Mouse (Mus musculus) hindlimb bud, embryonic 11.5 days (tissue): ENCODE measurements around the gene 1700025G04Rik.

ENCODE experiments used
- DNase-seq: peaks from one replicate; pipeline ENCODE4 v3.0.0-alpha.2; 2012; ENCODE audit warnings: low read depth, low spot score; ENCODE audit errors: extremely low spot score

Gene 1700025G04Rik

DNA sequence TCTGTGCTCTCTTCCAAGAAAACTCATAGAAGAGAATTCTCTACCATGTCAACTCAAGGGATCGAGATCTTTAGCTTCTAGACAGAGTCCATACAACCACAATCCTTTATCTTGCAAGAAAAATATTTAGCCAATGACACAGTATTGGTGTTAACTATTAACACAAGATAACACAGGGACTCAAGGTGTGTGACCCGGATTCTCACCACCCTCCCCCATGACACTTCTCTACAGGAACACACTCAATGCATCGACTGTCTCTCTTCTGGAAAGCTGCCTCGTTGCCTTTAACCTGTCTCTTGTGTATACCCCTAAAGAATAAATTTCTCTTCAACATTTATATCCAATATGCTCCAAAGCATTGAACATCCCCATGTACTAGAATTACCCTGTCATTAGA lies 52.3 kb downstream of the 1700025G04Rik start:
- DNase-seq: no peak

DNA sequence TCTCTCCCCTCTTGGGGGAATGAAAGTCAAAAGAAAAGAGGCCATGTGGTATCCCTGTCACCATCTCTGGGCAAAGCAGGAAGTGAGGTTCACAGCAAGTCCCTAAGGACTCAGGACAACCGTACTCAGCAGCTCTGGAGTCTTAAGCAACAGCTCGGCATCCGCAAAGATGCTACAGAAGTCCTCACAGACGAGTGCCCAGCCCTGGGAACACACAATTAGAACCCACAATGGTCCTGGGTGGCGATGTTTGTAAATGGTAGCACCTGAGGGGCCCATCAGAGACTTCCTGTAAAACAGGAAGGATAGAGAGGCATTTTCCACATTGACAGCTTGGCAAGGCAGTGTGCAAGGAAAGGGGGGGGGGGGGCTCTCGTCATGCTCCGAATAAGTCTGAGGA lies 55.2 kb downstream of the 1700025G04Rik start:
- DNase-seq: no peak

DNA sequence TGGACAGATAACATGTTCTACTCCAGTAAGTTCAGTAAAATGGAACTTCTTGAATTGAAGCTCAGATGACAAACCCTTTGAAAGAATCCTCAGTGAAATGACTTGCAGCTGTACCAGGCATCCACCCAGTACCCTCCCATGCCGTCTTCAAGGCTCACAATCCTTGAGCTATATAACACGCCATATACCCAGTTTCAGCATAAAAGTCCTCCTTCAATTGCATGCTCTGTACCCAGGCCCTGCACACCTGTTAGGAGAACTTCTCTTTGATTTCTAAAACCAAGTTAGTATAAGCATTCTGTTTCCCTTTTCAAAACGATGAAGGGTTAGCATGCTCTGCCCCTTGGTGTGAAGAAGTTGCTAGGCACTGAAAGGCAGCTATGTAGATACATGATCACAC lies 56.2 kb downstream of the 1700025G04Rik start:
- no peak for DNase-seq

DNA sequence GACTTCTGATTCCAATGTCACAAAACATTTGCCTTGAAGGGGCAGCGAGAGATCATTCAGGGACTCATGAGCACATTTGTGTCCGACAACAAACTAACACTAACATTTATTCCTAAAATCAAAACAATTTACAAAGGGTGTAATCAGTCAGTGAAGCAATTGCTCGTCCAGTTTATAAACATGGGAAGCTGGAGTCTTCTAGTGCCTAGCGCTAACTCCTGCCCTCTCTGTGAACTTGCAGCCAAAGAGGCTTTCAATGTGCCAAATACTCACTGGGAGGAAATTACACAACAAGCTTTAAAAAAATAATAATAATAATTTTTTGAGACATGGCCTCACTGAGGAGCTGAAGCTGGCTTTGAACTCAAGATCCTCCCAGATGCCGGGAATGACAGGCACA lies 57.8 kb downstream of the 1700025G04Rik start:
- no peak for DNase-seq

DNA sequence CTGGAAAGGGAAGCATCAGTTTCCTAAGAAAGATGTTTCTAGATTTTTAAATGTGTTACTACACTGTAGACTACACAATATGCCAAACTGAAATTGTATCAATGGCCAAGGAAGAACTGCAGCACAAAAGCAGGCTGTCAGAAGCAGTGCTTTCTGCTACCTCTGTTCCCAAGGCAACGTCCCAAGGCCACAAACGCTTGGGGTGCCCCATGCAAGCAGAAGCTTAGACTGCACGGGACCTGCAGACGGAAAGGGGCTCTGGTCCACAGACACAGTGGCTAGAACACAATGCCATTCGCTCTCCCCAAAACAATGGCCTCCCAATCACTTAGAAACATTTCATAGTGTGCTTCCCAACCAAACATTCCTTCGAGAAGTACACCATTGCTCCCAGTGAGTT lies 59.4 kb downstream of the 1700025G04Rik start:
- DNase-seq: no peak

DNA sequence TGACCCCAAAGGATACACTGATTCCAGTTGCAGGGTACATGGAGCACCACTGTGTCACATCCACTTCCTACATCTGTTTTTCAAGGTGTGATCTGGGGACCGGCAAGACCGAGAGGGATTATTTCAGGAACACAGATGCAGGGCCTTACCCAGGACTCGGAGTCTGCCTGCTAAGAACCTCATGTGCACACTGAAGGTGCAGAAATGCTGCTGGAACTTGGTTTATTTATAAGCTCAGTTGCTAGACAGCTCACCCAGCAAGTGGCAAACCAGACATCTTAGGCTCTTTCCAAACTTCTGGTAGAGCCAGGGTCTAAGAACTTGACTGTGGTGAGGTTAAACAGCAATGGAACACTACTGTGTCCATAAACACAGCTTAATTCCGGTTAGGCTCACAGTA lies 61.2 kb downstream of the 1700025G04Rik start:
- no peak for DNase-seq

DNA sequence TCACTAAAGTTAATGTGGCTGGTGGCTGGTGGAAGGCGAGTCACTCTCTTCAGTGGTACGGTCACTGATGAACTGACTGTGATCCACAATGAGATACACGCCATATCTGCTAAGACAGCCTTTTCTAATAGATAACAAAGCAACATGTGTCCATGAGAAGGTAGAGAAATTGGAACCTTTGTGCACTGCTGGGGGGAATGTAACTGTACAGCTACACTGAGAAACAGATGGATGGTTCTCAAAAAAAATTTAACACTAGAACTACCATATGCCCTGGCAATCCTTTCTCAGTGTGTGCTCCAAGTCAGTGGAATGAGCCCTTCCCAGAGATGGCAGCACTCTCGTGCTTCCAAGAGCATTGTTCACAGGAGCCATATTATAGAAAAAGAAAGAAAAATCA lies 63.2 kb downstream of the 1700025G04Rik start:
- no peak for DNase-seq

DNA sequence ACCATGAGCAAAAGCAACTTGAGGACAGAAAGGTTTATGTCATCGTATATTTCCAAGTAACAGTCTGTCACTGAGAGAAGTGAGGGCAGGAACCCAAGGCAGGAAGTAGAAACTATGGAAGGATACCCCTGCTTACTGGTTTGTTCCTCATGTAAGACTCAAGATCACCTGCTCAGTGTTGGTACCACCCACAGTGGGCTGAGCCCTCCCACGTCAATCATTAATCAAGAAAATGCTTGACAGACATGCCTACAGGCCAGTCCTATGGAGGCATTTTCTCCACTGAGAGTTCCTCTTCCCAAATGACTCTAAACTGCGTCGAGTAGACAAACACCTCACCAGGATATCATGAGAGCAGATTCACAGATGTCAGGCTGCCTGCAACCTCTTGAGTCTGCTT lies 64.6 kb downstream of the 1700025G04Rik start:
- no peak for DNase-seq

DNA sequence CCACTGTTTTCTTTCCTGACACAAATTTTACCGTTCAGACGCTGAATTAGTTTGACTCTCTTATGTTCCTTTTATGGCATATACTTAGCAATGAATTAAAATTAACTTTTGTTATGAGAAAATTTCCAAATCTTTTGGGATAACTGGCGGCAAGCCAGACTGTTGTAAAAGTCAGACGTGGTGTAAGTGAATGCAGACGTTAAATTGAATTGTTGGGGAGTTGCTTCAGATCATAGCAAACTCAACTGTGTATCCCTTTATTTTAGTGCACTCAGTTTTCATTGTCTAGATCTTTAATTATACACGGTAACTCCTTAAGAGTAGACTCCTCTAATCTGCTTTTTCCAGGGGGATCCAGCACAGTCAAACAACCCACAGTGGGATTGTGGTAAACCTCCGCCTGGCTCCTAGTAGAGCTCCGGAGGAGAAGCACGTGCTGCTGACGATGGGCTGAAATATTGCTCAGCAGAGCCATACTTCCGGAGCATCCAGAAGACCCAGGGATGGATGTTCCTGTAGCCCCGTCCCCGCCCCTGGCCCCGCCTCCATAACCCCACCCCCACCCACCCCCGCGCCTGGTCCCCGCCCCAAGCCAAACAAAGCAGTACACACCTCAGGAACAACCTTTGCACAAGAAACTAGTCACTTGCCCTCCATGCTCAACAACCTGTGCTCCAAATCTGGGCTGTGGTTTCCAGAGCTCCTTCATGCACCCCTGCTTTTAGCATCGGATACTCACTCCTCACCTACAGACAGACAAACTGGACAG lies 65.7 kb downstream of the 1700025G04Rik start:
- no peak for DNase-seq

DNA sequence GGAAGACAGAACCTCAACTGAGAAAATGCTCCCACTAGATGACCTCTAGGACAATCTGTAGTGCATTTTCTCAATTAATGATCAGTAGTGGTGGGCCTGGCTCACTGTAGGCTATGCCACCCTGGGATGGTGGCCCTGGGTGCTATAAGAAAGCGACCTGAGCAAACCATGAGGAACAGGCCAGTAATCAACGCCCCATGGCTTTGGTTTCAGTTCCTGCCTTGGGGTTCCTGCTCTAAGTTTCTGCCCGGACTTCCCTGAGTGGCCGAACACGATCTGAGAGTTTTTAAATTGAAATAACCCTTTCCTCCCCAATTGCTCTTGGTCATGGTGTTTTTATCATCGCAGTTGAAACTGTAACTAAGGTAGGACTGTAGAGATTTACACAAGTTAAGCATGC lies 69.1 kb downstream of the 1700025G04Rik start:
- no peak for DNase-seq

DNA sequence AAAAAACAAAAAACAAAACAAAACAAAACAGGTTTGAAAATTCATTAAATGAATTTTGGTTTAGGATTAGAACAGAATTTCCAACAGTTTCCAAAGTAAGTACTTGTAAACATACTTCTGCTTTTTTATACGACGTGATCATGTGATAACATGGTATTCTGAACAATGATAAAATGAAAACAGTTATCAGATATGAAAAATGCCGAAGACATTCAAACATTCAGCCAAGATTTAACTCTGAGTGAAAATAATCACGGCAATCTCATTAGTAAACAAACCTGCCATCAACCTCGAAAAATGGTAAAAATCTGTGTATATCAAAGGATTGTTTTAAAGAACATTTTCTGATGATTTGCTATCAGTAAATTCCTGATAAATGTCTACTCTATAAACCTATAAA lies 69.9 kb downstream of the 1700025G04Rik start:
- DNase-seq: no peak

DNA sequence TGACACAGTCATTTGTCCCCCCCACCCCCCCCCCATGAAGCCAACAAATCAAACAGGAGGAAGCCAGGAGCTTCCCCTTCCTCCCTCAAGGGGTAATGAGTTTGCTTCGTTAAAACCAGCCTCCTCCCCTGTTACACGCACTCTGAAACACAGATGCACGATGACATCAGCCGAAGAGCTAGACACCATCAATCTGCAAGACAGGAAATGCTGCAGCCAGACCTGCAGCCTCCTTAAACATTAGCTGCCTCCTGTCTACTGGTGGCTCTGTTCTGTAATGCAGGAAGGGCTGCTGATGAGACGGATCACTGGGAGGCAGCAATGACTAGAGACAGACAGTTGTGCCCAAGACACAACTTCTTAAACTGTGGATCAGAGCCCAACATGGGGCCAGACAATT lies 70.7 kb downstream of the 1700025G04Rik start:
- DNase-seq: no peak

DNA sequence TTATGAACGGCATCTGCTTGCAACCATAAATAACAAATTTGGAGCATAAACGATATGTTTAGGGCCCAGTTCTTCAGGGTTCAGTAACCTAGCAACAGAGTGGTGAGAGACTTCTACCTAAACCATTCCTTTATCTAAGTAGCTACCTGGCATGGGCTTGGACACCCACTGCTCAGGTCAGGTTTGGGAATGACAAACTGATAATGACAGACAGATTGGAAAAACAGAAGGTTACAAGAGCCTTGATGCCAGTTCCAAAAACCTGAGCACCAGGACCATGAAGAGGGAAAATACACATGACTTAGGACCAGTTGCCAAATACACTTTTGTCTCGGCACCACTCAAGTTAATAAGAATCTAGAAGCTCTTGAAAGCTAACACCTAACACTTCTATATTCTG lies 71.6 kb downstream of the 1700025G04Rik start:
- DNase-seq: no peak

DNA sequence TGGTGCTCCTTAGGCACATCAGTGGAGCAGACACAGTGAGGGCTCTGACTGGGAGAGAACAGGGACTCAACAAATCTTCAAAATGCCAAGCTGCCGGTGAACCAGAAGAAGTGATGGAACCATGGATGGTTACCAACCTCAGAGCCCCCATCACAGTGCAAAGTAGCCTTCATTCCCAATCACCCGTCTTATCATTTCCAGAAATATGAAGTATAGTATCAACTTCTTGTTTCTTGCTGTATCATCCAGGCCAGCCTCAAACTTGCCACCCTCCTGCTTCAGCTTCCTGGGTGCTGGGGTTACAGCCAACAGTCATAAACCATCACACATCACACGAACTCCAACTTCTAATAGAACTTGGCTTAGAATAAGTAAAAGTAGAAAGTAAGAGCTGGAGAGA lies 73.3 kb downstream of the 1700025G04Rik start:
- no peak for DNase-seq

DNA sequence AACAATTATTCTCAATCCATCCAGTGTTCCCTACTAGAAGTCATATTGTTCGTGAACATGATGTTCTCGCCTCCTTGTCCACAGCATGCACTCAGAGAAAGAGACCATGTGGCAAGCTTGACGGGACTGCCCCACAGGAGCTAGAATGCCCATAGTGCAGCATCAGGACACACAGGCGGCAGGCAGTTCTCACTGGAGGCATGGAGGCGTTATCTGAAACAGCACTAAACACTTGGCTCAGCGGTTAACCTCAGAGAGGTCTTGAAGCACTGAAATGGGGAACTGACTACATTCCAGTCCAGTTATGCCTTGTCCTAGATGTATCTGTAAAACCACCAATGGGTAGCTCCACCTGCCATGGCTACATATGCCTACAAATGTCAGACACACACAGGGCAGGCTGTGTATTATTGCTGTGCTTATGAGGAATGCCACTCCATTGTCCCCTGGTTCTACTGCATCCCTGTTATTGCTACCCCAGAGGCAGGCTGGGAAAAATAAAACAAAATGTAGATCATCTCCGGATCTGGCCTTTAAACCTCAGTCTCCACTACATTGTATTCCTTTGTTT lies 74.3 kb downstream of the 1700025G04Rik start:
- DNase-seq: no peak

DNA sequence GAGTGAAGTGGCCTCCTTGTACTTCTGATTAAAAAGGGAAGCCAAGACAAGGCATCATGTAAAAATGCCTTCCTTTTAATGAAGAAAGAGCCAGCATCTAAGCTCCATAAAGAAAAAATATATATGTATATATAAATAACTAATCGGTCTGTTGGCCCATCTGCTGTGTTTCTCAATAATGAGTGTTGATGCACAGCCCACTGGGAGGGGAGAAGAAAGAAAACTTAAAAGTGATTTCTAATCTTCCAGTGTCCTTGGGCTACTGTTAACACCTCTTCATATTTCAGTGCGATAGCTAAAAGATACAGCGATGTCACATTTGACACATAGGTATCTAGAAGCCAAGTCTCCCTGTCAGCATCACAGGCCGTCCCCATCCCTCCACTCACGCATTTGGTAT lies 78.2 kb downstream of the 1700025G04Rik start:
- no peak for DNase-seq

DNA sequence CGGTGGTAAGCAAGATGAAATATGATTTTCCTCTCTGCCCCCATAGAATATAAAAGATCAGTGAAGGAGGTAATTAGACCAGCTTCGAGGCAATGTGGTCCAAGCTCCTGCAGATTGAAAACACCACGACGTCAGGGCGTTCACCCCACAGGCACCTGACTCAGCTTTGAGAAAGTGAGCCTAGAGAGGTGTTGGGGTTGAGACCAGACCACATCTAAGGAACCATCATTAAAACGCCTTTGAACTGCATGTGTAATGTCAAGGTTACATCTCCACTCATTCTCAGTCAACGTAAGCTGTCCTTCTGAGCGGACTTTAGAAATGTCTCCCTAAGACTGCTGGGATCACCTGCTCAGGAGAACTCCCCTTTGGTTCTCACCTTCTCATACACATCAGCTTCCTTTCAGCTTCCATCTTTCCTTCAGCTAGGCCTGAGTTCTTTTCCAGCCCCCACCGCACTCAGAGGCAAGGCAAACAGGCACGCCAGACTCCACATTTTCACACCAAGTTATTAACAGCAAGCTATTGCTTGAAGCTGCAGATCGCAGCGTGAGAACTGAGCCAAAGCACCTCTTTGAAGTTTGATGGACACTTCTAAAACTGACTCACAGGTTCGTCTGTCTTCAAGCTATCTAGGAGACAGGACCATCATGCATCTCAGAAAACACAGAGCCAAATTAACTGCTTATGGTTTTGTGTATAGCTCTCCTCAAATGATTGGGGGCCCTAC lies 79.5 kb downstream of the 1700025G04Rik start:
- DNase-seq: no peak

DNA sequence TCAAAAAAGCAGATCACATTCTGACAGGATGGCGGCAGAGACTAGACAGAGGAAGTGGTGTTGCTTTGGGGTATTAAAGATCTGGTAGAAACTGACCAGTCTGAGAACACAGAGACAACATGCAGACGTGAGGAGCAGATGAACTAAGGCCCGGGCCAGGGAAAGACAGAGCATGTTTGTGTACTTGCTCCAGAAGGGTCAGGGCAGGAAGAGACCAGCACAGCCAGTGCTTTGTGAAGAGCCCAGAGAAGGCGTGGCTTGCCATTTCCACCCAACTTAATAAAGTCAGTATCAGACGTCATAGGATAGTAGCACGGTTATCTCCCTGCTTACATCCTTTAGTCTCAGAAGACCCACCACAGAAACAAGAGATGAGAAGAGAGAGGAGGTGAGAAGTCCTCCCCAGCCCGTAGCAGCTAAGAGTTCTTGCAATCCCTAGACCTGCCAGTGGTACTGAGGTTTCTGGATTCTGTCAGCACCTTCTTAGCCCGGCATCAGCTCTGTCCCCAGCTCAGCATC lies 81.4 kb downstream of the 1700025G04Rik start:
- DNase-seq: no peak

DNA sequence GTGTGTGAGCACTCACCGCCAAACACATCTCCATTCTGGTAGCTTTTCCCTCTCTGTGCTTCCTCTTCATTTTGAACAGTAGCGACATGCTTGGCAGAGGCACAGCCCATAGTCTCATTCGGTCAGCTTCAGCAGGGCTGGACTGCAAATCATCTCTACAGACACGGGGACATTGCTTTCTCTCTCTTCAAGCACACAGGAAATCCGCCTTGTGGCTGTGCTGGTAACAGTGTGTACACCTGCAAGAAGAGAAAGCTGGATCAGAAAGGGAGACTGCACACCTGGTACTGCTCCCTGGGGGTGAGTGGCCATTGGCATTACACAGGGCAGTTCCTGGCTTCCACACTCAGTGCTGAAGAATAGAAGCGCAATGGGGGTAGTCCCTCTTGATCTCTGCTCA lies 83.4 kb downstream of the 1700025G04Rik start:
- DNase-seq: no peak

DNA sequence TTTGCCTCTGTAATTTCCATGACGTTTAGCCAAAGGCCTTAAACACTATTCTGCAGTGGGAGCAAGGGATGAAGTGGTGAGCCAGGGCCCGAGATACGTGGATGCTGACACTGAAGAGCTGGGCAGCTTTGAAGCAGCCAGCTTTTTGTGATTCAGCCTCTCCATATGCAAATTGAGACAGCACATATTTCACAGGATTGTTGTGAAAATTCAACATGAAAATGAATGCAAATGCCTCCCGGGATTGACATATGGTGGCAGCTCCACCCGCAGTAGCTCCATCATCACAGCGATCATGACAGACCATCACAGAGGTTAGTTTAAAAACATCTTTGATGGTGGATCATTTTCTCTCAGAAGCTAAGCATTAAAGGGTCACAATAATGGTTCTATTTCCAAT lies 85.4 kb downstream of the 1700025G04Rik start:
- DNase-seq: no peak

DNA sequence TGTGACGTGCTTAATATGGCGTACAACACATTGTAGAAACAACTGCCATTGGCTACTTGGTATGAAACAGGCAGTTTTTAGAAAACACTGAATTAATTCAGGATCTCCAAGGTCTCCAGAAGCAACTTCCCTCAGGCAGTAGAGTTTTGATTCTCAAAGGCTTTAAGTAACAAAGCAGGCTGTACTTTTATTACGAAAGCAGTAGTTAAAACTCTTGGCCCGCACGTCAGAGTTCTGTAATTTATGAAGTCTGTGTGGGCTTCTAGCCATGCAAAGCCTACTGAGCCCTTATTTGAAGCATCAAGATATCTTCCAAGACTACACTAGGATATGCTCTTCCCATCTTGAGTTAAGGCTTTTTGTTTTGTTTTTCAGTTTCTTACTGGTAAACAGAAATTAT lies 89.5 kb downstream of the 1700025G04Rik start:
- no peak for DNase-seq

DNA sequence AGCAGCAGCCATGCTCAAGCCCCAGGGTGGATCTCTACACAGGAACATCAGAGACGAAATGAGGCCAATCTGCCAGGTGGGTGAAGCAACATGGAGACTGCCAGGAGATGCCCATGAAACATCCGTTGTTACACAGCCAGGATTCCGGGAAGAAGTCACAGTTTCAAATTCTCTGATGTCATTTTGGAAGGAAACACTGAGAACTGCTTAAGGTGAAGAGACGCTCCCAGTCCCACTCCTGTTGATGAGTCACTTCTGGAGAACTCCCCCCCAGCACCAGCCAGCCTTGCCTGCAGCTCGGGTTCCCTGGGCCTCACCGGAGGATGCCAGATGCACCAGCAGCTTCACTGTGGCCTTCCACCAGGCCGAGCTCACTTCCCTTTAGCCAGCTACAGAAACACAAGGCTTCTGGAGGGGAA lies 90.5 kb downstream of the 1700025G04Rik start:
- no peak for DNase-seq
